14 mouse cellular contexts compared by ENCODE assay signal in the genomic region with DNA sequence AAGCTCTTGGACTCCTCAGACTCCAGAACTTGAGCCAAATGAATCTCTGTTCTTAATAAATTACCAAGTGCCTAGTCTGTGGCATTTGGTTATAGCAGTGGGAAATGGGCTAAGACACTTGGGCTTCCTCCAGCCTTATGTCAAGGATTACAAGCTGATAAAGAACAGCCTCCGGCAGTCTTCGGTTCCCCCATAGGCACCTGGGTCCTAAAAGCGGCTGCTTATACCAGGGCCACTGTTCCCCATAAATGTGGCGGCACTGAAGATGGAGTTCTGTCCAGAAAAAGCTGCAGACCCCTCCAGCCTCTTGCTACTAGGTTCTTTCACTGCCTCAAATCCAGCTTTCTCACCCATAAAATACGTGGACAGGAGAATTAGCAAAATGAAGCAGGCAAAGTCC.
DNase-seq lines count a peak whose midpoint lies in the region; ATAC-seq lines count a peak whose summit lies in the region.
"Had no signal": no experiment of that assay in that cellular context is flagged by ENCODE, and none has a peak within 500 bp of the region (broad histone marks: within the 10 kb centered on the region; RNA-seq: fewer than 3 reads in every experiment).

No protein-coding gene starts in this region.

- peaks cover 6% of the 10 kb centered on the region for H3K36me3 ChIP-seq in hindbrain, embryonic 10.5 days
- peaks cover 8% of the 10 kb centered on the region; the same call in 1 of the 2 replicates for H3K36me3 ChIP-seq in midbrain, embryonic 10.5 days
- no peaks in the 10 kb centered on the region for H3K36me3 ChIP-seq in neural tube, embryonic 15.5 days
- H3K36me3 ChIP-seq: limb, embryonic 13.5 days had no signal

- peak; percentile 25; the same call in 1 of the 2 replicates for ATAC-seq in neural tube, embryonic 15.5 days (ENCODE audit: low FRiP score)
- ATAC-seq in megakaryocyte, adult 5-6 weeks (ENCODE audit: poor library complexity, severe bottlenecking), result no peak
- ATAC-seq: liver, postnatal 0 days had no signal

- peaks cover 10% of the 10 kb centered on the region for H3K9me3 ChIP-seq in hindbrain, embryonic 10.5 days
- H3K9me3 ChIP-seq in midbrain, embryonic 10.5 days (replicated peaks), result peaks cover 19% of the 10 kb centered on the region
- no peaks in the 10 kb centered on the region for H3K9me3 ChIP-seq in neural tube, embryonic 15.5 days (replicated peaks)

- H3K4me1 ChIP-seq in hindbrain, embryonic 10.5 days (replicated peaks), result peaks cover 53% of the 10 kb centered on the region
- peaks cover 59% of the 10 kb centered on the region for H3K4me1 ChIP-seq in midbrain, embryonic 10.5 days
- H3K4me1 ChIP-seq in neural tube, embryonic 15.5 days, result peaks cover 26% of the 10 kb centered on the region

- no peak overlapping the region for H3K4me3 ChIP-seq in hindbrain, embryonic 10.5 days
- H3K4me3 ChIP-seq in midbrain, embryonic 10.5 days, result peak overlapping the region; percentile 32
- H3K4me3 ChIP-seq in neural tube, embryonic 15.5 days (replicated peaks), result no peak overlapping the region
- H3K4me3 ChIP-seq: limb, embryonic 13.5 days had no signal

- H3K4me2 ChIP-seq in neural tube, embryonic 15.5 days, result no peak overlapping the region
- H3K4me2 ChIP-seq: limb, embryonic 13.5 days had no signal

- DNase-seq in heart, adult 11 months, result peak; percentile 13
- DNase-seq in heart, adult 18-20 months, result no peak
- DNase-seq in hindbrain, embryonic 10.5 days (ENCODE audit: low spot score), result no peak
- DNase-seq in midbrain, embryonic 10.5 days (ENCODE audit: low spot score), result peak; percentile 52
- DNase-seq in heart, postnatal 14 days, result no peak
- no peak for DNase-seq in natural killer cell, adult 2 months (ENCODE audit: low spot score in 2 of 2)
- DNase-seq: adrenal gland, postnatal 14 days; heart, postnatal 10 days; kidney, adult 18-20 months; liver, postnatal 0 days; thymus, adult 18-20 months had no signal

- WGBS in hindbrain, embryonic 10.5 days, result 23% methylated on average over 5 of the region's 5 CpGs
- 5% methylated on average over 5 of the region's 5 CpGs for WGBS in midbrain, embryonic 10.5 days
- WGBS in neural tube, embryonic 15.5 days, result 15% methylated on average over 5 of the region's 5 CpGs

- no peak overlapping the region for H3K9ac ChIP-seq in neural tube, embryonic 15.5 days (replicated peaks)
- H3K9ac ChIP-seq: limb, embryonic 13.5 days; liver, postnatal 0 days had no signal

- H3K27ac ChIP-seq in hindbrain, embryonic 10.5 days, result peak overlapping the region; percentile 89
- H3K27ac ChIP-seq in midbrain, embryonic 10.5 days (replicated peaks), result peak overlapping the region; percentile 94
- H3K27ac ChIP-seq in neural tube, embryonic 15.5 days (replicated peaks), result peak overlapping the region; percentile 81
- H3K27ac ChIP-seq: limb, embryonic 13.5 days had no signal

- H3K27me3 ChIP-seq in hindbrain, embryonic 10.5 days (ENCODE audit: insufficient read depth, poor library complexity, severe bottlenecking), result no peaks in the 10 kb centered on the region
- no peaks in the 10 kb centered on the region; the same call in 1 of the 2 replicates for H3K27me3 ChIP-seq in midbrain, embryonic 10.5 days (ENCODE audit: low read depth, poor library complexity, severe bottlenecking)
- H3K27me3 ChIP-seq in neural tube, embryonic 15.5 days (replicated peaks), result no peaks in the 10 kb centered on the region
- H3K27me3 ChIP-seq: limb, embryonic 13.5 days had no signal

- intact Hi-C loops in heart, postnatal 14 days (cut with DNase I), result no loop called here

Comparison
In these comparisons a context has a peak if more than half of its experiments do, and no peak if none do; other contexts are left out.
1. DNase-seq: peak in heart, adult 11 months (single experiment) and midbrain, embryonic 10.5 days (single experiment); none in heart, adult 18-20 months (0 of 2), hindbrain, embryonic 10.5 days (single experiment), heart, postnatal 14 days (0 of 2) and natural killer cell, adult 2 months (0 of 2).
2. Peak in every context shown above with its lines, with median percentiles within 50 percentile points of each other: H3K27ac ChIP-seq.